Mouse (Mus musculus) hindbrain, embryonic 13.5 days (tissue): ENCODE results near the gene Rlf. TPM values are rescaled to one million over a fixed set of nuclear protein-coding genes. Genes with fewer than 3 reads are reported as not detected.
A peak's percentile ranks its signal among the peaks of the same experiment; 100 is the strongest.

Source experiments
- ATAC-seq: fragments of 200-750 bp; cut with Nextera tagmentation; 2 replicates; pipeline ENCODE4 v1.8.0; 2017; ENCODE audit warnings: moderate TSS enrichment; ENCODE audit not compliant: low FRiP score
- H3K27ac ChIP-seq: fragments of 300-500 bp; sonication (generic); 2 replicates; pipeline ENCODE4 v1.5.1; 2015; ENCODE audit warnings: inconsistent platforms, mild to moderate bottlenecking, moderate library complexity
- H3K27me3 ChIP-seq: fragments of 300-500 bp; sonication (generic); 2 replicates; pipeline ENCODE4 v1.6.1; 2015; ENCODE audit warnings: mild to moderate bottlenecking, inconsistent platforms
- H3K36me3 ChIP-seq: fragments of 300-500 bp; sonication (generic); 2 replicates; pipeline ENCODE4 v1.6.1; 2015; ENCODE audit warnings: mild to moderate bottlenecking, inconsistent platforms
- H3K4me1 ChIP-seq: fragments of 300-500 bp; sonication (generic); replicated peaks from 2 replicates; pipeline ENCODE4 v1.6.1; 2015; ENCODE audit warnings: inconsistent platforms
- H3K4me2 ChIP-seq: fragments of 300-500 bp; sonication (generic); 2 replicates; pipeline ENCODE4 v1.6.1; 2015; ENCODE audit warnings: inconsistent platforms, mild to moderate bottlenecking, moderate library complexity
- H3K4me3 ChIP-seq: fragments of 300-500 bp; sonication (generic); 2 replicates; pipeline ENCODE4 v1.5.1; 2015; ENCODE audit warnings: mild to moderate bottlenecking, inconsistent platforms
- H3K9ac ChIP-seq: fragments of 300-500 bp; sonication (generic); 2 replicates; pipeline ENCODE4 v1.6.1; 2015; ENCODE audit warnings: mild to moderate bottlenecking, inconsistent platforms
- H3K9me3 ChIP-seq: fragments of 300-500 bp; sonication (generic); 2 replicates; pipeline ENCODE4 v1.6.1; 2016; ENCODE audit warnings: inconsistent platforms
- WGBS: fragments of 180-500 bp; shearing (Covaris S2); methylation state at CpG from one replicate; pipeline ENCODE4 v1.1.7; 2015; 5-methylcytosine and 5-hydroxymethylcytosine counted together
- polyA plus RNA-seq: library from polyadenylated mRNA; unstranded; fragments of >200 nt; fragmentation: Nextera tagmentation; extraction: Ambion mirVana; gene quantifications from 2 replicates; pipeline ENCODE4 v1.2.1, GENCODE M21; 2015

Gene Rlf
- polyA plus RNA-seq, 1 experiment from 2014 or later = 31.7 TPM

DNA sequence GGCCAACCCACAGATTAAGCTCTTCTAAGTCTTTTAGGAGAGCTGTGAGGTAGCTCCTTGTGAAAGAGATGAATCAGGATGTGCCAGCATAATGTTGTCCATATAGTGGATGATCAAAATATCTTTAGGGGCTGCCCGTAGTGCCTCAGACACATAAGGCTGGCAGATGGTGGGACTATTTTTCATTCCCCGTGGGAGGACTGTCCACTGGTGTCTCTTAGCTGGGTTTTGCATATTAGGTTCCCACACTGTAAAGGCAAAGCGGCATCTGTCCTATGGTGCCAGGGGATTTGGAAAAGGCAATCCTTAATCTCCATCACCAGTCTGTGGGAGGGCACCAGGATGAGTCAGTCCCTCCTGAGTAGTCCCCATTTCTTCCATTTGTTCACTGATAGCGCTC, 111.6 kb downstream of the Rlf start:
- 82% methylated on average over 4 of the region's 4 CpGs for WGBS
- Histone ChIP-seq H3K9me3 (no peaks in the 10 kb centered on the region), H3K36me3 (no peaks in the 10 kb centered on the region), H3K4me3 (no peak overlapping the region), H3K27ac (no peak overlapping the region), H3K9ac (no peak overlapping the region), H3K4me1 (0 out of 2 replicates have a peak, but pooled peaks cover 3% of the 10 kb centered on the region), H3K27me3 (no peaks in the 10 kb centered on the region), H3K4me2 (no peak overlapping the region)
- no peak for ATAC-seq

DNA sequence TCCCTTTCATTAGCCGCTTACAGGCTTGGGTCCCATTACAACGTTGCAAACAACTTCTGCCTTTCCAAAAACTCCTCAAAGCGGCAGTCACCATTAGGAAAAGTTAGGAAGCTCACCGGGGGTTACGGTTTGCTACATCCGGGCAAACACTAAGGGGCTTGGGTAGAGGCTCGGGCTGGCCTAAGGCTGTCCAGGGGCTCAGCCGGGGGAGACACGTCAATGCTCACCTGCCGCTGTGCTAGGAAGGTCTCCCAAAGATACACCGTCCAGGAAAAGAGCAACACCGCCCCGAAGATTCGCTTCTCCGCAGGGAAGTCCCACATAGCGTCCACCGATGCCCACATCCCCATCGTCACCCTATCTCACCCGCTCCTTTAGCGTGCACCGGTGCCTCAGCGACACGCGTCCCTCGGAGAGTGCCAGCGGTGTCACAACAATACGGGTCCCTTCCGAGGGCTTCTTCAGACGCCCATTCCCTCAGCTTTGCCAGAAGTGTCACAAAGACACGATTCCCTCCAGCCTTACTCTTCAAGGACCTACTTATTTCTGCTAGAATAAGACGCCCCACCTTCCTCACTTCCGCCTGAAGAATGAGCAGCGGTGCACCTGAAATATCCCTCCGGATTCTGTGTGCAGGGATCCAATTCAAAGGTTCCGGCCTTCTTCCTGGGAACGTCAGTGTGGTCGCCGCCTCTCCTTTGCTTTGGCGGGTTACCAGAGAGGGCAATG, 117.1 kb downstream of the Rlf start, which contains the start of gene Zmpste24:
Gene Zmpste24, minus strand, starts transcription at position 592 of the 729 bp plus-strand sequence.
- H3K27me3 ChIP-seq = no peaks in the 10 kb centered on the region
- peak within 1 kb of the TSS; percentile 72 for H3K27ac ChIP-seq
- peak within 1 kb of the TSS; percentile 66 for H3K4me2 ChIP-seq
- no peaks in the 10 kb centered on the region for H3K9me3 ChIP-seq
- peaks cover 17% of the 10 kb centered on the region for H3K4me1 ChIP-seq
- H3K36me3 ChIP-seq = peaks cover 25% of the 10 kb centered on the region
- WGBS = under 1% methylated on average over 39 of the region's 39 CpGs
- H3K9ac ChIP-seq = peak within 1 kb of the TSS; percentile 86
- ATAC-seq = peak; percentile 94
- H3K4me3 ChIP-seq = peak within 1 kb of the TSS; percentile 86

Other genes starting within 250 kb of the Rlf start
- gene Smap2, start 197.8 kb downstream of the Rlf start, polyA plus RNA-seq = 36.7 and 36.8 TPM in 2 replicates
- gene Col9a2, start 175.7 kb downstream of the Rlf start, polyA plus RNA-seq = 12.9 and 14.4 TPM in 2 replicates
- 28.4 and 28.7 TPM in 2 replicates for gene Zmpste24, start 116.8 kb downstream of the Rlf start, polyA plus RNA-seq
- not detected in 2 replicates for gene Tmco2, start 105.9 kb downstream of the Rlf start, polyA plus RNA-seq
- not detected in 2 replicates for gene Gm12888, start 109.8 kb upstream of the Rlf start, polyA plus RNA-seq
- not detected in 2 replicates for gene Gm12886, start 208.0 kb upstream of the Rlf start, polyA plus RNA-seq